Mouse (Mus musculus) hindbrain, postnatal 0 days (tissue): ENCODE data around the gene Fkbp1a. TPM values are rescaled to one million over a fixed set of nuclear protein-coding genes. Genes with fewer than 3 reads are reported as not detected.
A peak's percentile ranks its signal among the peaks of the same experiment; 100 is the strongest.

Experiments used
- ATAC-seq: fragments of 200-750 bp; cut with Nextera tagmentation; 2 replicates; pipeline ENCODE4 v1.8.0; 2017; ENCODE audit warnings: mild to moderate bottlenecking, moderate TSS enrichment, moderate library complexity
- DNase-seq: peaks from one replicate; pipeline ENCODE4 v3.0.0-alpha.2; 2015; ENCODE audit warnings: low spot score
- H3K27ac ChIP-seq: fragments of 300-500 bp; sonication (generic); 2 replicates; pipeline ENCODE4 v1.5.1; 2014; ENCODE audit warnings: mild to moderate bottlenecking
- H3K27me3 ChIP-seq: fragments of 300-500 bp; sonication (generic); 2 replicates; pipeline ENCODE4 v1.6.1; 2014; ENCODE audit warnings: low read length, mixed read lengths; ENCODE audit not compliant: insufficient read depth
- H3K36me3 ChIP-seq: fragments of 300-500 bp; sonication (generic); 2 replicates; pipeline ENCODE4 v1.6.1; 2014; ENCODE audit warnings: low read length, mixed read lengths; ENCODE audit not compliant: insufficient read depth
- H3K4me1 ChIP-seq: fragments of 300-500 bp; sonication (generic); 2 replicates; pipeline ENCODE4 v1.6.1; 2014; ENCODE audit warnings: antibody characterized with exemption, low read length, mixed read lengths; ENCODE audit not compliant: insufficient read depth
- H3K4me2 ChIP-seq: fragments of 300-500 bp; sonication (generic); 2 replicates; pipeline ENCODE4 v1.6.1; 2014; ENCODE audit warnings: low read depth, mild to moderate bottlenecking, low read length, moderate library complexity, mixed read lengths
- H3K4me3 ChIP-seq: fragments of 300-500 bp; sonication (generic); 2 replicates; pipeline ENCODE4 v1.5.1; 2014; ENCODE audit warnings: low read length
- H3K9ac ChIP-seq: fragments of 300-500 bp; sonication (generic); replicated peaks from 2 replicates; pipeline ENCODE4 v1.6.1; 2014; ENCODE audit warnings: mild to moderate bottlenecking, low read length, moderate library complexity, mixed read lengths
- H3K9me3 ChIP-seq: fragments of 300-500 bp; sonication (generic); 2 replicates; pipeline ENCODE4 v1.6.1; 2016; ENCODE audit warnings: low read length, mixed read lengths
- CTCF ChIP-seq: IDR thresholded peaks from 2 replicates; pipeline ENCODE4 v1.5.1; 2016; ENCODE audit warnings: antibody characterized with exemption, control low read depth, low read depth
- WGBS: fragments of 180-500 bp; shearing (Covaris S2); extraction: QIAGEN DNeasy Blood & Tissue Kit; methylation state at CpG from one replicate; pipeline ENCODE4 v1.1.7; 2014; 5-methylcytosine and 5-hydroxymethylcytosine counted together
- polyA plus RNA-seq: library from polyadenylated mRNA; unstranded; fragments of >200 nt; fragmentation: Nextera tagmentation; extraction: Ambion mirVana; gene quantifications from 2 replicates; pipeline ENCODE4 v1.2.1, GENCODE M21; 2015
- total RNA-seq: library from RNA; depleted of rRNA; stranded (reverse); fragments of >200 nt; gene quantifications from 2 replicates; pipeline ENCODE4 v1.2.3, GENCODE M21; 2014

Fkbp1a gene
- total and polyA plus RNA-seq, 2 experiments from 2014 or later, result 64.5 to 624 TPM

DNA sequence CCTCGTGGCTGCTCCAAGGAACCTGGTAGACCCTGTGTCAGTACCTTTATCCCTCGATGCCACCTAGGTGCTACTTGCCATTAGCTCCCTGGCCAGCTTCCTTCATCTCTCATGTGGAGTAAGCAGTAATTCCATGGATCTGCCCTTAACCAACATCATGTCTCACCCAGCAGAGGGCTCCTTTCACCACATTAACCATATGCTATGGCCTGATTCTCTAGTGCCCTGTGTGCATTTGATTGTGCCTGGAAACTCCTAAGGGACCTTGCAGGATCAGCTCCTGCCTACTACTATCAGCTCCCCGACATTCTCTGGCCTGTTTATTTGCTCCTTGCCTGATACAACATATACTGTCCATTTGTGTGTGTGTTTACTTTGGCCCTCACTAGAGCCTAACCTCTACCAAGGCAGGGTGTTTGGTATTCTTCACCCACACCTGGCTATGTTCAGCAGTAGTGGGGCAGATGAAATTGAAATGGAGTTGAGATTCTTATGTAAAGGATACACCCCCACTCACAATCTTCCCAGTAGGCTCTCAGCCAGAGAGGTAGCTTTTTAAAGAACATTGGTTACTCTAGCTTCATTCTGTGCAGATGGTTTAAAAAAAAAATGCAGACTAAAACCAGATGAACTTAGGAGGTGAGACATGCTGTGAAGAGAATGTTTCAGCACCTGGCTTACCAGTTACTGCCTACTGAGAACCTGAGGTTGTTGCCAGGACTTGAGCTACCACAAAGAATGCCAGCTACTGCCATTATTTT is 28.6 kb upstream of the Fkbp1a start:
- peaks cover 45% of the 10 kb centered on the region for H3K36me3 ChIP-seq
- H3K4me3 ChIP-seq, result no peak overlapping the region
- ATAC-seq, result no peak
- H3K9ac ChIP-seq, result no peak overlapping the region
- no peaks in the 10 kb centered on the region for H3K9me3 ChIP-seq
- WGBS, result 87% methylated on average over 3 of the region's 3 CpGs
- TF ChIP-seq CTCF, result peak; percentile 35
- H3K27ac ChIP-seq, result no peak overlapping the region
- no peak for DNase-seq
- no peak overlapping the region for H3K4me2 ChIP-seq
- no peaks in the 10 kb centered on the region for H3K27me3 ChIP-seq
- H3K4me1 ChIP-seq, result no peaks in the 10 kb centered on the region

DNA sequence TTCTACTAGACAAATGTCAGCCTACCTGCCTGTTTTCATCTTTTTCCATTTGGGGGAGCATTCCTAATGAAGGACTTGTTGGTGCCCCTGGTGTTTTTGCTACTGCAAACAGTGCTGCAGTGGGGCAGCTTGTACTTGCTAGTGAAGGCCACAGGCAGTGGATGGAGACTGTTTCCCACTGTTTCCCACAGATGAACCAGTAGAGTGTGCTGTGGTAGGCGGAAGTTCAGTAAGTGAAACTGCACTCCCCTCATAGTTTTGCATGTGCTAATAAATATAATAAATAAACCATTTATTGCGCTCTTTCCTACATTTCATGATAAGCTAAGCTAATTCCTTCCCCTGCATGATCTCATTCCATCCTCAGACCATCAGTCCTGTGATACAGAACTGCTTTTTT is 23.3 kb upstream of the Fkbp1a start:
- H3K9ac ChIP-seq, result no peak overlapping the region
- H3K4me3 ChIP-seq, result no peak overlapping the region
- WGBS, result 97% methylated on average over 2 of the region's 2 CpGs
- no peak overlapping the region for H3K27ac ChIP-seq
- peaks cover 25% of the 10 kb centered on the region for H3K36me3 ChIP-seq
- peak; percentile 30; the same call in 1 of the 2 replicates for TF ChIP-seq CTCF
- DNase-seq, result no peak
- no peaks in the 10 kb centered on the region for H3K9me3 ChIP-seq
- ATAC-seq, result no peak
- no peaks in the 10 kb centered on the region for H3K27me3 ChIP-seq
- no peak overlapping the region for H3K4me2 ChIP-seq
- H3K4me1 ChIP-seq, result no peaks in the 10 kb centered on the region

DNA sequence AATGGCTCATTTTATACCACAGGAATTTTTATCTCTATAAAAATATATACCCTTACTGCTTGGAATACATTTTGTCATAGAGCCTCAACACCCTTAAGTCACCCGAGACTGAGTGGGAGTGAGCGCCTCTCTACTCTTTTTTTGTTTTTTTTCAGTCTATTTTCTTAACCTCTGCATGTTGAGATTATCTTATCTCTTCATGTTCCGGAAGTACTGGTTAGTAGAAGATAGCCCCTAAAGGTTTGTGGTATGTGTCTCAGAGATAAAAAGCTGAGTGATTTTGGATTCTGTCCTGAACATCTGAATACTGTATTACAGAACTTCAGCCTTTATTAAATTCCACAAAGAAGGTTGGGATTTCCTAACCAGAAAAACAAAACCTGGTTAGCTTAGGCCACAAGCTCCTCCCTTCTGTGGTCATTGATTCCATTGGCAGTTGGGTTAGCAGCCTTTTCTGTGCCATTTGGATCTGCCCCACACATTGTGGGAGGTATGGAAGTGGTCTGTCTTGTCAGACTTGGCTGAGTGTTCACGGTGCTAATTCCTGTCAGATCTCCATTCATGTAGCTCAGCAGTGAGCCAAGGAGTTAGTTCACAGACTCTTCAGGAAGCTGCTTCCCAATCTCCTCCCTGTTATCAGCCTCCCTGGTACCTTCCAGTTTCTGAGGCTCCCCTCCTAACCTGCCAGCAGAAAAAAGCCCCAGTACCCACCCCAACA is 17.8 kb upstream of the Fkbp1a start:
- no peak overlapping the region for H3K27ac ChIP-seq
- no peak overlapping the region for H3K9ac ChIP-seq
- H3K9me3 ChIP-seq, result no peaks in the 10 kb centered on the region
- DNase-seq (no peak), ATAC-seq (no peak)
- TF ChIP-seq CTCF, result no peak
- peaks cover 5% of the 10 kb centered on the region; the same call in 1 of the 2 replicates for H3K36me3 ChIP-seq
- 67% methylated on average over 4 of the region's 4 CpGs for WGBS
- no peaks in the 10 kb centered on the region for H3K27me3 ChIP-seq
- H3K4me2 ChIP-seq, result no peak overlapping the region
- no peak overlapping the region for H3K4me3 ChIP-seq
- H3K4me1 ChIP-seq, result no peaks in the 10 kb centered on the region

- Histone ChIP-seq H3K4me2 (no peak overlapping the region), H3K4me3 (no peak overlapping the region), H3K9ac (no peak overlapping the region), H3K9me3 (no peaks in the 10 kb centered on the region), H3K27me3 (no peaks in the 10 kb centered on the region), H3K36me3 (peaks cover 3% of the 10 kb centered on the region; the same call in 1 of the 2 replicates), H3K27ac (no peak overlapping the region), H3K4me1 (no peaks in the 10 kb centered on the region)
- WGBS, result 73% methylated on average over 2 of the region's 2 CpGs
- ATAC-seq, result no peak
- no peak for TF ChIP-seq CTCF
- no peak for DNase-seq
These were observed 16.8 kb upstream of the Fkbp1a start for GRCm38 (mm10) chr2:151525520-151525919.

- Histone ChIP-seq H3K27me3 (no peaks in the 10 kb centered on the region), H3K4me2 (no peak overlapping the region), H3K4me1 (no peaks in the 10 kb centered on the region), H3K27ac (no peak overlapping the region), H3K36me3 (no peaks in the 10 kb centered on the region), H3K9me3 (no peaks in the 10 kb centered on the region), H3K9ac (no peak overlapping the region), H3K4me3 (no peak overlapping the region)
- ATAC-seq (no peak), DNase-seq (no peak)
- TF ChIP-seq CTCF, result no peak
- 93% methylated on average over 1 of the region's 1 CpGs for WGBS
These were observed 14.2 kb upstream of the Fkbp1a start for GRCm38 (mm10) chr2:151528066-151528465.

GRCm38 (mm10) chr2:151529169-151529568 is 13.1 kb upstream of the Fkbp1a start:
- DNase-seq (no peak), ATAC-seq (no peak)
- Histone ChIP-seq H3K27me3 (no peaks in the 10 kb centered on the region), H3K4me3 (no peak overlapping the region), H3K4me2 (no peak overlapping the region), H3K4me1 (no peaks in the 10 kb centered on the region), H3K9me3 (no peaks in the 10 kb centered on the region), H3K9ac (no peak overlapping the region), H3K36me3 (no peaks in the 10 kb centered on the region), H3K27ac (no peak overlapping the region)
- no peak for TF ChIP-seq CTCF
